Mouse (Mus musculus) megakaryocyte, embryonic 14.5 days (primary cell): Measurements from ENCODE around the gene Islr.

Experiments used
- FLI1 ChIP-seq: IDR thresholded peaks from 2 replicates; pipeline ENCODE4 v1.6.1; 2012; ENCODE audit warnings: low read length, inconsistent platforms, mixed read lengths
- GATA1 ChIP-seq: IDR thresholded peaks from 3 replicates; pipeline ENCODE4 v1.6.1; 2012; ENCODE audit warnings: mixed read lengths, low read length, inconsistent platforms, borderline replicate concordance

GRCm38 (mm10) chr9:58175745-58176487 is 28.2 kb downstream of the Islr start:
- no peak for TF ChIP-seq GATA1
- TF ChIP-seq FLI1: no peak
